Mouse (Mus musculus) lung, postnatal 25 days (tissue): ENCODE measurements around the gene Gm5591.
"Not testable (repeated sequence)": the region's sequence is repeated elsewhere in the genome, so short reads cannot be mapped to it uniquely, and the experiment has no call there.

Source experiments
- DNase-seq: peaks from one replicate; pipeline ENCODE4 v3.0.0; 2022; ENCODE audit warnings: low spot score

The Gm5591 gene

DNA sequence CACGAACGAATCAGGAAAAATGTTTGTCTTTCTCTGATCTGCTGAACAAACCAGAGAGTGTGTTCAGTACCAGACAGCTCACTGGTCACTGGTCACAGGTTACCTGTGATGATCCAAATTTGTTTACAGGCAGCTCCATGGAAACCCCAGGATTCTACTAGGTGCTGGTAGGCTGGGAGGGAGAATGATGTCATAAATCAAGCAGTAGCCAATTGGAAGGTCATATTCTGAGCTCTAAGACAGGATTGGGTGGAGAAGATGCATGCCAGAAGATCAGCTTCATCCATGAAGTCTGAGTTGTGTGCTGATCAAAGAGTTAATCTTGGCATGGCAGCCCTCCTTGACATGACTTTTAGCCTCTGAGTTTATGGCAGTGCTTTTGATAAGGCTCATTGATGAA, at the start of gene Gm5591:
Gene Gm5591 (minus strand): TSS at position 101 of the 400 bp plus-strand sequence.
- not testable (repeated sequence) for DNase-seq

DNA sequence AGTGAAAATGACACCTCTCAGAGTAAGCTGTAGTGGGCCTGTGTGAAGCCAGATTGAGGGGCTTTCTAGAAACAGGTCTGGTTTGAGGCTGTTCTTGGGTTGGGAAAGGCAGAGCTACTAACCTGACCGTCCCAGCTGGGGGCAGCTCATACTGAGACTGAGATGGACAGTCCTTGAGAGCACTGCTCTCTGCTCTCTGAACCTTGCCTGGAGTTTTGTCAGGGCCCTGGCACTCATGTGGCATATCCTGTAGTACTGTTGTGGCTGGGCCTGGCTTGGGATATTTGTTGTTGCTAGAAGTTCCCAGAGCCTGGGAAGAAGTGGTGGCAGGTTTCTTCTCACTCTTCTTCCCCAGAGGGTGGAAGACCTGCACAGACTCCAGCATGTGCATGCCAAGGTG, 39.5 kb downstream of the Gm5591 start:
- DNase-seq: not testable (repeated sequence)
